Mouse (Mus musculus) liver, adult 2 months (tissue): Measurements from ENCODE around the gene Ccn6.

Experiments
- CTCF ChIP-seq: fragments of 200-500 bp; IDR thresholded peaks from 2 replicates; pipeline ENCODE4 v1.5.1; 2011; ENCODE audit warnings: low read depth, low read length, control low read depth
- POLR2A ChIP-seq: fragments of 200-500 bp; IDR thresholded peaks from 2 replicates; pipeline ENCODE4 v1.6.1; 2011; ENCODE audit warnings: low read length, control low read depth; ENCODE audit not compliant: insufficient read depth; ENCODE audit errors: extremely low read depth

DNA sequence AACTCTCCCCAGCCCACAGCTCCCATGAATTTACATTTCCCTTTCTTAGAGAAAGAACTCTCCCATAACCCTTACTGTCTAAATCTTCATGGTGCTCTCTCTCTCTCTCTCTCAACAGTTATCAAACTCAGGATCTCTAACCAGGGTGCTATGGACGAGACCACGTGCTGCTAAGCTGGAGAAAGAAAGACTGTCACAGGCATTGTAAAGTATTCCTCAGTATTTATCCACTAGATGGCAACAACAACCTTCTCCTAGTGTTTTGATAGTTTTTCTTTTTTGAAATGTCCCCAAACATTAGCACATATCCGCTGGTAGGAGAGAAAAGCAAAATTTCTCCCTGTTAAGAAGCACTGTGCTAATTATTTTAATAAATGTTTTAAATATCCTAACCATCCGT lies 42.2 kb downstream of the Ccn6 start:
- TF ChIP-seq CTCF (peak; percentile 20; the same call in 1 of the 2 replicates), POLR2A (no peak)
